In genomic region chr5:67410426-67410825, GRCm38 (mm10) we compare ENCODE assay signal across 13 mouse cellular contexts. TPM values are rescaled to one million over a fixed set of nuclear protein-coding genes. Genes with fewer than 3 reads are reported as not detected.
A peak's percentile ranks its signal among the peaks of the same experiment; 100 is the strongest.
DNase-seq lines count a peak whose midpoint lies in the region; ATAC-seq lines count a peak whose summit lies in the region.
"Had no signal": no experiment of that assay in that cellular context is flagged by ENCODE, and none has a peak within 500 bp of the region (broad histone marks: within the 10 kb centered on the region; RNA-seq: fewer than 3 reads in every experiment).

No protein-coding gene starts in this region.

- H3K27ac ChIP-seq in heart, embryonic 16.5 days (ENCODE audit: low read length), result peak overlapping the region; percentile 67
- H3K27ac ChIP-seq in intestine, embryonic 15.5 days, result no peak overlapping the region
- H3K27ac ChIP-seq in lung, embryonic 15.5 days, result peak overlapping the region; percentile 35; the same call in 1 of the 2 replicates
- no peak overlapping the region for H3K27ac ChIP-seq in stomach, embryonic 15.5 days
- H3K27ac ChIP-seq: embryonic facial prominence, embryonic 13.5 days; kidney, postnatal 0 days; liver, embryonic 15.5 days had no signal

- no peak for DNase-seq in heart, adult 11 months
- no peak for DNase-seq in layer of hippocampus, postnatal 25 days (ENCODE audit: extremely low spot score in 1 of 2, low spot score in 1 of 2)
- no peak for DNase-seq in T-cell, adult 2 months (ENCODE audit: low spot score)
- DNase-seq: cerebellum, adult 8-10 months; thymus, adult 2 months had no signal

- no peaks in the 10 kb centered on the region for H3K27me3 ChIP-seq in heart, embryonic 16.5 days (ENCODE audit: control insufficient read depth, insufficient read depth, low read length)
- H3K27me3 ChIP-seq in intestine, embryonic 15.5 days (replicated peaks), result no peaks in the 10 kb centered on the region
- no peaks in the 10 kb centered on the region for H3K27me3 ChIP-seq in lung, embryonic 15.5 days
- H3K27me3 ChIP-seq in stomach, embryonic 15.5 days (replicated peaks), result no peaks in the 10 kb centered on the region
- H3K27me3 ChIP-seq: embryonic facial prominence, embryonic 13.5 days; liver, embryonic 15.5 days had no signal

- peaks cover 4% of the 10 kb centered on the region; the same call in 1 of the 2 replicates for H3K36me3 ChIP-seq in heart, embryonic 16.5 days (ENCODE audit: control insufficient read depth, insufficient read depth)
- no peaks in the 10 kb centered on the region for H3K36me3 ChIP-seq in intestine, embryonic 15.5 days
- H3K36me3 ChIP-seq in lung, embryonic 15.5 days, result no peaks in the 10 kb centered on the region
- H3K36me3 ChIP-seq in stomach, embryonic 15.5 days, result no peaks in the 10 kb centered on the region
- H3K36me3 ChIP-seq: embryonic facial prominence, embryonic 13.5 days; liver, embryonic 15.5 days had no signal

- H3K4me3 ChIP-seq in heart, embryonic 16.5 days (ENCODE audit: low read length), result no peak overlapping the region
- H3K4me3 ChIP-seq in intestine, embryonic 15.5 days (replicated peaks), result no peak overlapping the region
- no peak overlapping the region for H3K4me3 ChIP-seq in lung, embryonic 15.5 days
- H3K4me3 ChIP-seq in stomach, embryonic 15.5 days (replicated peaks), result no peak overlapping the region
- H3K4me3 ChIP-seq: embryonic facial prominence, embryonic 13.5 days; liver, embryonic 15.5 days had no signal

- no peak overlapping the region for H3K9ac ChIP-seq in heart, embryonic 16.5 days (ENCODE audit: low read length)
- H3K9ac ChIP-seq in intestine, embryonic 15.5 days, result no peak overlapping the region
- H3K9ac ChIP-seq in lung, embryonic 15.5 days, result no peak overlapping the region
- no peak overlapping the region for H3K9ac ChIP-seq in stomach, embryonic 15.5 days
- H3K9ac ChIP-seq: embryonic facial prominence, embryonic 13.5 days; liver, embryonic 15.5 days had no signal

- no peaks in the 10 kb centered on the region for H3K9me3 ChIP-seq in heart, embryonic 16.5 days (replicated peaks; ENCODE audit: control insufficient read depth, low read length)
- H3K9me3 ChIP-seq in intestine, embryonic 15.5 days, result no peaks in the 10 kb centered on the region
- no peaks in the 10 kb centered on the region for H3K9me3 ChIP-seq in lung, embryonic 15.5 days
- no peaks in the 10 kb centered on the region for H3K9me3 ChIP-seq in stomach, embryonic 15.5 days
- H3K9me3 ChIP-seq: embryonic facial prominence, embryonic 13.5 days; liver, embryonic 15.5 days had no signal

- H3K4me1 ChIP-seq in heart, embryonic 16.5 days (ENCODE audit: control insufficient read depth, insufficient read depth, low read length), result peaks cover 29% of the 10 kb centered on the region
- H3K4me1 ChIP-seq in intestine, embryonic 15.5 days (replicated peaks), result 0 out of 2 replicates have a peak, but pooled peaks cover 4% of the 10 kb centered on the region
- peaks cover 21% of the 10 kb centered on the region for H3K4me1 ChIP-seq in lung, embryonic 15.5 days
- peaks cover 4% of the 10 kb centered on the region; the same call in 1 of the 2 replicates for H3K4me1 ChIP-seq in stomach, embryonic 15.5 days
- H3K4me1 ChIP-seq: embryonic facial prominence, embryonic 13.5 days; liver, embryonic 15.5 days had no signal

- ATAC-seq in heart, embryonic 16.5 days (replicated peaks; ENCODE audit: extremely low read depth, insufficient read depth, low FRiP score), result no peak; the same call in 1 of the 2 replicates
- peak; percentile 67; the same call in 1 of the 2 replicates for ATAC-seq in intestine, embryonic 15.5 days
- ATAC-seq in lung, embryonic 15.5 days (ENCODE audit: borderline replicate concordance, extremely low read depth, low FRiP score, low TSS enrichment), result peak; percentile 69; the same call in 1 of the 2 replicates
- peak; percentile 80 for ATAC-seq in stomach, embryonic 15.5 days (ENCODE audit: insufficient read depth, low FRiP score, low read depth)

- 0 out of 2 replicates have a peak overlapping the region, but pooled peaks have one; percentile 3 for H3K4me2 ChIP-seq in heart, embryonic 16.5 days (ENCODE audit: low read depth, low read length)
- no peak overlapping the region for H3K4me2 ChIP-seq in intestine, embryonic 15.5 days (replicated peaks)
- peak overlapping the region; percentile 2; the same call in 1 of the 2 replicates for H3K4me2 ChIP-seq in lung, embryonic 15.5 days
- no peak overlapping the region for H3K4me2 ChIP-seq in stomach, embryonic 15.5 days
- H3K4me2 ChIP-seq: embryonic facial prominence, embryonic 13.5 days; liver, embryonic 15.5 days; midbrain, embryonic 11.5 days had no signal

- WGBS in heart, embryonic 16.5 days, result 15% methylated on average over 4 of the region's 4 CpGs
- 11% methylated on average over 4 of the region's 4 CpGs for WGBS in intestine, embryonic 15.5 days
- WGBS in lung, embryonic 15.5 days, result 11% methylated on average over 4 of the region's 4 CpGs
- 24% methylated on average over 4 of the region's 4 CpGs for WGBS in stomach, embryonic 15.5 days

RNA-seq across cellular contexts. Expression of gene Bend4, which starts 17.7 kb away (rescaled TPM):
- 12.3 and 12.7 TPM in 2 replicates for polyA plus RNA-seq in heart, embryonic 16.5 days (2015; fragmentation: Nextera tagmentation; extraction: Ambion mirVana)
- polyA plus RNA-seq in intestine, embryonic 15.5 days (2015; fragmentation: Nextera tagmentation; extraction: Ambion mirVana), result 3.5 and 3.7 TPM in 2 replicates
- polyA plus RNA-seq in lung, embryonic 15.5 days (2015; fragmentation: Nextera tagmentation; extraction: Ambion mirVana), result 6.6 and 7.4 TPM in 2 replicates
- 2.8 and 3.0 TPM in 2 replicates for polyA plus RNA-seq in stomach, embryonic 15.5 days (2015; fragmentation: Nextera tagmentation; extraction: Ambion mirVana)
- 1 to 10 TPM; 8.7 to 9.9 TPM for total RNA-seq in layer of hippocampus, postnatal 25 days (2021)

Comparison
In these comparisons a context has a peak if more than half of its experiments do, and no peak if none do; other contexts are left out.
1. H3K27ac ChIP-seq: peak in heart, embryonic 16.5 days (single experiment) and lung, embryonic 15.5 days (single experiment); none in intestine, embryonic 15.5 days (single experiment) and stomach, embryonic 15.5 days (single experiment).
2. H3K4me2 ChIP-seq: peak in heart, embryonic 16.5 days (single experiment) and lung, embryonic 15.5 days (single experiment); none in intestine, embryonic 15.5 days (single experiment) and stomach, embryonic 15.5 days (single experiment).